Mouse (Mus musculus) kidney, adult 2 months (tissue): ENCODE data around the gene Cx3cr1.

Experiments
- CTCF ChIP-seq: fragments of 200-500 bp; conservative IDR thresholded peaks from 2 replicates; pipeline ENCODE4 v1.5.1; 2011; ENCODE audit warnings: low read depth, mild to moderate bottlenecking, control low read depth, low read length, moderate library complexity, mixed read lengths; ENCODE audit not compliant: insufficient read depth, insufficient read length
- POLR2A ChIP-seq: fragments of 200-500 bp; IDR thresholded peaks from one replicate; pipeline ENCODE4 v1.6.1; 2011; ENCODE audit warnings: low read depth, low read length, control low read depth

DNA sequence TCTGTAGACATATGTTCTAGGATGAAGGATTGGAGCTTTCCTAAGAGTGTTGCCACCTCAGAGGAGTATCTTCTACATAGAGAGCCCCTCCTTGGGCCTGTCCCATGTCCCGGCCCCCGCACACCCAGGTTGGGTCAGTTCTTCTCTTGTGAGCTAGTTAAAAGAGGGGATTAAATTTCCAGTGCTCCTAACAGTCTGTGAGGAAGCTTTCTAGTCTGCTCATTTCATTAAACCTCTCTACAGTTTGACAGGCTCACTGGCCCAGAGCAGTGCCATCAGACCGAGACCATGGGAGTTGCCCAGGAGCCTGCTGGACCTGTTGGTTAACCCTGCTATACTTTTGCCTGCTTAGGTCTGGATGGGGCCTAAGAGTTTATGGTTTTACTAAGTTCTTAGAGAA, 161.0 kb downstream of the Cx3cr1 start:
- TF ChIP-seq POLR2A (no peak), CTCF (no peak)
